Mouse (Mus musculus): Measurements from ENCODE around the gene Klk1b1.
"Not testable (repeated sequence)": the region's sequence is repeated elsewhere in the genome, so short reads cannot be mapped to it uniquely, and the experiment has no call there.

Klk1b1 gene

GRCm38 (mm10) chr7:43966451-43966850, at the start of gene Klk1b1:
TSS of gene Klk1b1 (plus strand) at chr7:43966751.
- no peak for DNase-seq (ENCODE audit: low spot score in 2 of 2)

DNA sequence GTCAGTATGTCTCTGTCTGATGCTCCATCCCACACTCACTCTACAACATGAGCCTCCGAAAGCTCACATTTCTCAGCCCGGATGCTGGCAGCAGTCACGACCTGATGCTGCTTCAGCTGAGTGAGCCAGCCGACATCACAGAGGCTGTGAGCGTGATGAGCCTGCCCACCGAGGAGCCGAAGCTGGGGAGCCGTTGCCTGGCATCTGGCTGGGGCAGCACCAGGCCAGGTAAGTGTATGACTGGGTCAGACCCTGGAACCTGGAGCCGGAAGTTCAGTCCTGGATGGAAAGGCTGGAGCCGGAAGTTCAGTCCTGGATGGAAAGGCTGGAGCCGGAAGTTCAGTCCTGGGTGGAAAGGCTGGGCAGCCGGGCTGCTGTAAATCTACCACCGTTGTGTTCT, 48.1 kb upstream of the Klk1b1 start:
- no peak for DNase-seq (ENCODE audit: low spot score in 2 of 2)

DNA sequence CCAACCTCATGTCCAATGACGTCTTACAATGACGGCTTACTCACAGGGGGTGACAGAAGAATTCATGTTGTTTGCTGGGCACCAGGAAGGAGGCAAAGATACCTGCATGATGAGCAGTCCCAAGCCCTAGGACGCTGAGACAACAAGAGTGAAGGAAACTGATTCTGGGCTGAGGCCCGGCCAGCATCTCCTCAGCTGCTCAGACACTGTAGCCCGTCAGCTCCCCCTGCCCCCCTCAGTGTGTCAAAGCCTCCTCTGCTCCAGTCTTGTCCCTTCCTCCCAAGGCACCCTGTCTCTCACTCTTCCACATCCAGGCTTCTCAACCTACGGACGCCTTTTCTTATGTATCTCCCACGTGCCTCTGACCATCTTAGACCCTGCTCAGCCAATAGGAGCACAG, 47.7 kb upstream of the Klk1b1 start:
- no peak for DNase-seq (ENCODE audit: low spot score in 2 of 2)

GRCm38 (mm10) chr7:43919559-43920451, 46.7 kb upstream of the Klk1b1 start:
- peak; percentile 20 to 64 for DNase-seq (ENCODE audit: low spot score in 2 of 2)

DNA sequence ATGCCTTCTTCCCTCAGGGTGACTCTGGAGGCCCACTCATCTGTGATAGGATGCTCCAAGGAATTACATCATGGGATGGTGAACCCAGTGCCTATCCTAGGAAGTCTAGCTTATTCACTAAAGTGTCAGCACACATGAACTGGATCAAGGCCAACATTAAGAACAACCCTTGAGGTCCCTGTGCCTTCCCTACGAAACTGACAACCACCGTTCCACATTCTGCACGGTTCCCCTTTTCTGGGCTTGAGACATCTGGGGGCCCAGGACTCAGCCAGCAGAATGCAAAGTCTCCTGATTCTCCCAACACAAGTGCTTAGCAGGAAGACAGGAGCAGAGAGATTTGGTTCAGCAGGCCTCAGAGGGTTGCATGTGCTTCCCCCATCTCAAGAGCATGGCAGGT, 46.0 kb upstream of the Klk1b1 start:
- DNase-seq (ENCODE audit: low spot score in 2 of 2): no peak

- DNase-seq (ENCODE audit: low spot score in 2 of 2): no peak
Observed at GRCm38 (mm10) chr7:43921087-43921486, 45.5 kb upstream of the Klk1b1 start.

- DNase-seq (ENCODE audit: low spot score in 2 of 2): no peak
Observed at GRCm38 (mm10) chr7:43921941-43922340, 44.6 kb upstream of the Klk1b1 start.

DNA sequence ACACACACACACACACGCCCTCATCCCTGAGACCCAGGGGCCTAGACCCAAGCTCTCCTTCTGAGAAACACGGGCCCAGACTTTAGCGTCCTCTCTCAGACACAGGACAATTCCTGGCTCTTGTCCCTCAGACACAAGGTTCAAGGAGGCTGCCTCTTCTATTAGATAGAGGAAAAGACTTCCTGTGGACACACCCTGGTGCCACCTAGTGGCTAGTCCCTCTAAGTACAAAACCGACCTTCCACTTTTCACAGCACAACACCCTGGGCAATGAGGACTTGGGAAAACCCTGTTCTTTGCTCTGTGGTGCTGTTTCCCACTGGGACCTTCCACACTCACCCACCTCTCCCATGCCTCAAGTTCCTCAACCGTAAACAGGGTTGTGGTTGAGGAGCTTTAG, 40.6 kb upstream of the Klk1b1 start:
- no peak for DNase-seq (ENCODE audit: low spot score in 2 of 2)

DNA sequence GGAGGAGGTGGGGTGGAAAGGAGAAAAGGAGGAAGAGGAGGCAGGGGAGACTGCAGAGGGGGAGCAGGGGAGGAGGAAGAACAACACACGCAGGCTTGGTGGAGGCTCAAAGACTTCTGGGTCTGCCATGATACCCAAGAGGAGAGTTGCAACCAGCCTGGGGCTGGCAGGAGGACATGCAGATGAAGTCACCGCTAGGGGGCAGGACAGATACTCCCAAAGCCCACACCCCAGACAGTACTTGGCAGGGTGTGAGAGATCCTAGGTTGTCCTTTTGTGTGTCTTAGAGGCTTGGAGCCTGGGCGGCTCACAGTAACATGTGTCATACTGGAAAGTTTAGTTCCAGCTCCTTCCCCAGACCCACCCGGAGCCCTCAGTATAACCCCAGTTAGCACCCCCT, 38.0 kb upstream of the Klk1b1 start:
- DNase-seq (ENCODE audit: low spot score in 2 of 2): no peak

DNA sequence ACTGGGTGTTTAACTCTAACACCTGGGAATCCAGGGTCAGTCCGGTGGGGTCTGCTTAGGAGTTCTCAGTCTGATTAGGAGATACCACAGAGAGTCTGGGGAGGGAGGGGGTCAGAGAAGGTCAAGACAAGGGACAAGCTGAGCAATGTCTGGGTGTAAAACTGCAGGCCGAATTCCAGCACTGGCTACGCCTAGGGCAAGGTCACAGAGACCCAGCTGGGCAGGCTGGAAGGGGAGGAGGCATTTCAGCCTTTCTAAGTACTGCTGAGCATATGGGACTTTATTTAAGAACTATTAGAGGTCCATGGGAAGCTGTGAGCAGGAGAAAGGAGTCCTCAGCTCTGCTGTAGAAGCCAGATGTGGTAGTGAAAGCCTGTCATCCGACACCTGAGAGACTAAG, 34.2 kb upstream of the Klk1b1 start:
- no peak for DNase-seq (ENCODE audit: low spot score in 2 of 2)

DNA sequence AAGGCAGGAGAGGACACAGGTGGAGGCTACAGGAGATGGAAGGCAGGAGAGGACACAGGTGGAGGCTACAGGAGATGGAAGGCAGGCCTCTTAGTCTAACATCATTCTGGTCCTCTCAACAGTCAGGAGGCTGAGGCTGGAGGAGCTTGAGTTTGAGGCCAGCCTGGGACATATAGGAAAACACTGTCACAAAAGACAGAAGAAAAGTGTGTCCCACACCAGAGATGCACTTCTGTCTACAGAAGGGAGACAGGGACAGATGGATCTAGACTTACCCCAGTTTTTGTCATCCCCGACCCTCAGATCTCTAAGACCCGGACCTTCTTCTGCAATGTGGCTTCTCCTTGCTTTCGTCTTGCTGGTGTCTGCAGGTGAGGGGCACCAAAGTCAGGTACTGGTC, 33.1 kb upstream of the Klk1b1 start, which contains the start of gene Klk15:
Gene Klk15, plus strand, starts transcription at position 301 of the 400 bp plus-strand sequence.
- DNase-seq (ENCODE audit: low spot score in 2 of 2): no peak

DNA sequence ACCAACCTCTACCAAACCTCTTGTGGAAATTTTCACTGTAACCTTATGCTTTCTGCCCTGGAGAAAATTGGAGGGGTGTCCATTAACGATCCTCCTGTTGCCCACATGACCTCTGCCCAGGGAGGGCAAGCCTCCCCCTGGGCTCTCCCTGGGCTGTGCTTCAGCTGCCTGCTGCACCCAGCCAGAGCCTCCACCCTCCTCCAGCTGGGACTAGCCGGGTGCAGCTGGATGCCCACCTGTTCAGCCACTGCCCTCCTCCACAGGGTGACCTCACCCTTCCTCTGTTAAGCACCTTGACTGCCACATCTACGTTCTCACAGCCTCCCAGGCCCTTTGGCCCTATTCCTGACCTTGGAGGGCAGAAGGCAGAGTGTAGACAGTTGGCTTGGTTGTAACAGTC, 31.8 kb upstream of the Klk1b1 start:
- DNase-seq (ENCODE audit: low spot score in 2 of 2): no peak

DNA sequence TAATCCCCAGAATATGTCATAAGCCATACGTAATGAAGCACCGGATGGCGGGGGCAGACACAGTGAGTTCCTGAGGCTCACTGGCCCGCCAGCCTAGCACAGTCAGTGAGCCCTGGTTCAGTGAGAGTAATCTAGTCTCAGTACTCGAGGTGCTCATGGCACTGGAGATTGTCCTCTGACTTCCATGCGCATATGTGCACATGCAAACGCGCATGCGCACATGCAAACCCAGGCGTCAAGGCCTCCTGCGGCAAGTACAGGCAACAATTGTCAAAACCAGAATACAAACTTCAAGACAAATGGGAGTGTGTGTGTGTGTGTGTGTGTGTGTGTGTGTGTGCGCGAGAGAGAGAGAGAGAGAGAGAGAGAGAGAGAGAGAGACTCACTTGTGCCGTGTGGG, 30.0 kb upstream of the Klk1b1 start:
- DNase-seq (ENCODE audit: low spot score in 2 of 2): no peak

DNA sequence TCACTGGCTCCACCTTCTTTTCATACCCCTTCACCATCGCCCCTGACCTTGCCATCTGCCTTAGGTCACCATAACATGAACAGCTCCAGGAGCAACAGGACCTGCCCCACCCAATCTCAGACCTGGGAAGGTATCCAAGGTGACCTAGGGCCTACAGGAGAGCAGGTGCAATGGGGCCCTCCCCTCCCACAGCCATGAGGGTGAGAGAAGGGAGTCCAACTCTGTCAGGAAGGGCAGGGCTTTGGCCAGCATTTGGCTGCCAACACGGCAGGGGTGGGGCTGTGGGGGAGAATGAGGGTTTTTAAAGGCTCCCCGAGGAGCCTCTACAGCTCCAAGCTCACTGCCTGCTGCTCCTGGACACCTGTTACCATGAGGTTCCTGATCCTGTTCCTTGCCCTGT, 24.3 kb upstream of the Klk1b1 start:
- not testable (repeated sequence) for DNase-seq (ENCODE audit: low spot score in 2 of 2)

DNA sequence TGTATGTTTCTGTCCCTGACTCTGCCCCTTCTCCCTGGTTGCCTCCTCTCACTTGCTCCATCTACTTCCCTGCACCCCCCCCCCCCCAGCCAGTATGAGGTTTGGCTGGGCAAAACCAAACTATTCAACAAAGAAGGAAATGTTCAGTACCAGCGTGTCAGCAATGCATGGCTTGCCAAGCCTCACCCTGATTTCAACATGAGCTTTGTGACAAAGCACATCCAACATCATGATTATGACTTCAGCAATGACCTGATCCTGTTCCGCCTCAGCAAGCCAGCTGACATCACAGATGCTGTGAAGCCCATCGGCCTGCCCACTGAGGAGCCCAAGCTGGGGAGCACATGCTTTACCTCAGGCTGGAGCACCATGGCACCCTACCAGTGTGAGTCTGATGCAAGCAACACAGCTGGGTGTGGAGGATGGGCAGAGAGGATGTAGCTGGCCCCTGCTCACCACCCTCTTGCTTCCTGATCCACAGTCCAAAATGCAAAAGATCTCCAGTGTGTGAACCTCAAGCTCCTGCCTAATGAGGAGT, 21.8 kb upstream of the Klk1b1 start:
- no peak for DNase-seq (ENCODE audit: low spot score in 2 of 2)

GRCm38 (mm10) chr7:43950364-43950763, 16.2 kb upstream of the Klk1b1 start, which contains the start of gene Klk1b8:
TSS of gene Klk1b8 (plus strand) at chr7:43950664.
- no peak for DNase-seq (ENCODE audit: low spot score in 2 of 2)

DNA sequence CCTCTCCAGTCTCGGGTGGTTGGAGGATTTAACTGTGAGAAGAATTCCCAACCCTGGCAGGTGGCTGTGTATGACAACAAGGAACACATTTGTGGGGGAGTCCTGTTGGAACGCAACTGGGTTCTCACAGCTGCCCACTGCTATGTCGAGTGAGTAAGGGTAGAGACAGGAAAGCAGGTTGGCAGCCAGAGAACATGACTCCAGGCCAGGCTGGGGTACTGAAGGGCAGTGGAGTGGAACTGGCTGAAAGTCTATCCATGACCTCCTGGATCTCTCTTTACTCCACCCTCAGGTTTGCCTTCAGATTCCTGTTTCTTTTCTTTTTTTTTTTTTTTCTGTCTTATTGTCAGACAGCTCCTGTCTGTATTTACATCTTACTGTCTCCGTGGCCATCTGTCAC, 13.8 kb upstream of the Klk1b1 start:
- no peak for DNase-seq (ENCODE audit: low spot score in 2 of 2)

- no peak for DNase-seq (ENCODE audit: low spot score in 2 of 2)
Observed at GRCm38 (mm10) chr7:43967058-43967457, 507 bp downstream of the Klk1b1 start.

DNA sequence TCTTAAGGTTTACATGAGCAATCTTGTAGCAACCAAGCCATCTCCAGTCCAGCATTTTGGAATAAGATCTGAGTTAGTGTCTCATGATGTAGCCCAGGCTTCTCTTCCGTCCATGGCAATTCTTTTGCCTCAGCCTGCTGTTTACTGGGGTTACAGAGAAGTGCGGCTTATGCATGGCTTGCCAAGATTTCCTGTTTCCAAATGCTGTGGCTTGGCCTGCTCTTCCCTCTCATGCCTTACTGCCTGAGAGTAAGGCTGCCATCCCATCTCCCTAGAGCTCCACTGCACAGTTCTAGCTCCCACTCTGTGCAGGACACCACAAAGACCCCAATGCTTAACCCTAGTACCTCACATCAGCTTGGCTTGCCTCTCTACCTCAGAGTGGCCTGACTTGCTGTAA, 1.1 kb downstream of the Klk1b1 start:
- no peak for DNase-seq (ENCODE audit: low spot score in 2 of 2)

DNA sequence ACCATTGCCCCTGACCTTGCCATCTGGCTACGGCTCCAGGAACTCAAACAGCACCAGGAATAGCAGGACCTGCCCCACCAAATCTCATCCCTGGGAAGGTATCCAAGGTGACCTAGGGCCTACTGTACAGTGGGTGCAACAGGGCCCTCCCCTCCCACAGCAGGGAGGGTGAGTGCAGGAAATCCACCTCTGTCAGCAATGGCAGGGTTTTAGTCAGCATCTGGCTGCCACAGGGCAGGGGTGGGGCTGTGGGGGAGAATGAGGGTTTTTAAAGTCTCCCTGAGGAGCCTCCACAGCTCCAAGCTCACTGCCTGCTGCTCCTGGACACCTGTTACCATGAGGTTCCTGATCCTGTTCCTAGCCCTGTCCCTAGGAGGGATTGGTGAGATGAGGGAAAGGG, 9.2 kb downstream of the Klk1b1 start, which contains the start of gene Klk1b9:
Gene Klk1b9, plus strand, starts transcription at position 301 of the 400 bp plus-strand sequence.
- not testable (repeated sequence) for DNase-seq (ENCODE audit: low spot score in 2 of 2)

- no peak for DNase-seq (ENCODE audit: low spot score in 2 of 2)
Observed at GRCm38 (mm10) chr7:43985657-43986056, 19.1 kb downstream of the Klk1b1 start.

DNA sequence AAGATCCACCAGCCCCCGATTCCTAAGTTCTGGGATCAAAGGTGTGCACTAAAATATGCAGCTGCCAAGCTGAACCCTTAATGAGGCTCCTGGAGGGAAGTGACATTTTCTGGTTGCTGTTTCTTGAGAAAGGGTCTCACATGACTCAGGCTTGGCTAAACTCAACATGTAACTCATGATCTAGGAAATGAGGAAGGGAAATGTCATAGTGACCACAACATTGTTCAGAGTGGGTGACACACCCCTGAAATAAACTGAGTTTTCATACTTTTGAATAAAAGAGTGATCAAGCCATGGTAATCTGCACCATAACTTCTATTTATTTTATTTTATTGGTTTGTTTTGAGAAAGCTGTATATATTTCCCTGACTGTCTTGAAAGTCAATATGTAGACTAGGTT, 28.3 kb downstream of the Klk1b1 start:
- not testable (repeated sequence) for DNase-seq (ENCODE audit: low spot score in 2 of 2)

DNA sequence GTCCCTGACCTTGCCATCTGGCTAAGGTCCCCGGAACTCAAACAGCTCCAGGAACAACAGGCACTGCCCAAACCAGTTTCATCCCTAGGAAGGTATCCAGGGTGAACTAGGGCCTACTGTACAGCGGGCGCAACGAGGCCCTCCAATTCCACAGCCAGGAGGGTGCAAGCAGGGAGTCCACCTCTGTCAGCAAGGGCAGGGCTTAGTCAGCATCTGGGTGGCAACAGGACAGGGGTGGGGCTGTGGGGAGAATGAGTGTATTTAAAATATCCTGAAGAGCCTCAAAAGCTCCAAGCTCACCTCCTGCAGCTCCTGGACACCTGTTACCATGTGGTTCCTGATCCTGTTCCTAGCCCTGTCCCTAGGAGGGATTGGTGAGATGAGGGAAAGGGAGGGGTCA, 29.0 kb downstream of the Klk1b1 start, which contains the start of gene Klk1b11:
Gene Klk1b11, plus strand, starts transcription at position 301 of the 400 bp plus-strand sequence.
- DNase-seq (ENCODE audit: low spot score in 2 of 2): not testable (repeated sequence)
